Comparison of ENCODE assay signal across 9 mouse cellular contexts in the genomic region with DNA sequence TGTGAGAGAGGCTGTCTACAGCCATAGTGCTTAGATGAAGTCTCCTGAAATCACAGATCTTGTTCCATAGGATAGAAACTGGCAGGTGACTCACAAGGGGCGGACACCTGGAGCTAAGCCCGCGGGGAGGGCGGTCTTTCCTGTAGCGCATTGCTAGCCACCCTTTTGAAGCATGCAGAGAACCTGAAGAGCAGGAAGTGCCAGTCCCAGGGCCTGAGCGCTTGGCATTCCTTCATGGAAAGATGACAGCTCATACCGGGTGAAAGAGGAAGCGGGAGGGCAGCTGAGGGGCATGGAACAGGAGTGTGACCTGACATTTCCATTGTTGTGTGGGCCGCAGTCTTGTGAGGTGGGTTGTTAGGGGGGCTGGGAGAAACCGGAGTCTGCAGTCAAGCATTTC. TPM values are rescaled to one million over a fixed set of nuclear protein-coding genes. Genes with fewer than 3 reads are reported as not detected.
A peak's percentile ranks its signal among the peaks of the same experiment; 100 is the strongest.
DNase-seq lines count a peak whose midpoint lies in the region; ATAC-seq lines count a peak whose summit lies in the region.
"Had no signal": no experiment of that assay in that cellular context is flagged by ENCODE, and none has a peak within 500 bp of the region (broad histone marks: within the 10 kb centered on the region; RNA-seq: fewer than 3 reads in every experiment).

No protein-coding gene starts in this region.

- no peaks in the 10 kb centered on the region for H3K4me1 ChIP-seq in limb, embryonic 13.5 days
- H3K4me1 ChIP-seq: megakaryocyte, embryonic 14.5 days had no signal

- no peak overlapping the region for H3K4me3 ChIP-seq in limb, embryonic 13.5 days
- H3K4me3 ChIP-seq: megakaryocyte, embryonic 14.5 days had no signal

- no peaks in the 10 kb centered on the region for H3K27me3 ChIP-seq in limb, embryonic 13.5 days
- H3K27me3 ChIP-seq: megakaryocyte, embryonic 14.5 days had no signal

- no peaks in the 10 kb centered on the region for H3K9me3 ChIP-seq in limb, embryonic 13.5 days

- 0 out of 2 replicates have a peak overlapping the region, but pooled peaks have one; percentile 11 for H3K4me2 ChIP-seq in limb, embryonic 13.5 days (replicated peaks)

- H3K27ac ChIP-seq in limb, embryonic 13.5 days, result no peak overlapping the region

- peak; percentile 46 to 66 for DNase-seq in adrenal gland, adult (ENCODE audit: inconsistent age in 2 of 2, low spot score in 1 of 2)
- no peak for DNase-seq in adrenal gland, postnatal 4 days (ENCODE audit: low spot score in 2 of 2)
- DNase-seq in heart, postnatal 10 days, result peak; percentile 47 to 48
- peak; percentile 91 for DNase-seq in urinary bladder, postnatal 14 days (ENCODE audit: low spot score)
- DNase-seq in right cerebral cortex, postnatal 4 days, result no peak
- DNase-seq in cerebellum, adult 11-12 months, result no peak
- DNase-seq in right cerebral cortex, postnatal 25 days, result no peak

- WGBS in limb, embryonic 13.5 days, result 42% methylated on average over 10 of the region's 10 CpGs

- no peaks in the 10 kb centered on the region for H3K36me3 ChIP-seq in limb, embryonic 13.5 days

- no peak for ATAC-seq in limb, embryonic 13.5 days (ENCODE audit: low FRiP score, low read depth)

- intact Hi-C loops in heart, postnatal 10 days (cut with DNase I), result no loop called here

- no peak overlapping the region for H3K9ac ChIP-seq in limb, embryonic 13.5 days

RNA-seq across cellular contexts. Expression of a gene that starts 33.1 kb away (rescaled TPM):
- total RNA-seq in adrenal gland, postnatal 4 days (2021), result 10 to 100 TPM; 19.3 to 21.3 TPM
- total RNA-seq in heart, postnatal 10 days (2021), result 10 to 100 TPM; 28.0 to 30.2 TPM
- 8.4 and 9.0 TPM in 2 replicates for polyA plus RNA-seq in limb, embryonic 13.5 days (2015; fragmentation: Nextera tagmentation; extraction: Ambion mirVana)

Comparison
In these comparisons a context has a peak if more than half of its experiments do, and no peak if none do; other contexts are left out.
1. DNase-seq: peak in adrenal gland, adult (2 of 2), heart, postnatal 10 days (2 of 2) and urinary bladder, postnatal 14 days (single experiment); none in adrenal gland, postnatal 4 days (0 of 2), right cerebral cortex, postnatal 4 days (single experiment), cerebellum, adult 11-12 months (single experiment) and right cerebral cortex, postnatal 25 days (single experiment).